Mouse (Mus musculus) left cerebral cortex, adult 9 months (tissue): ENCODE data around the gene Sema5b.

Experiments used
- DNase-seq, 2 experiments: peaks; one replicate each; pipeline ENCODE4 v3.0.0; 2022; ENCODE audit warnings: low spot score in 2 of 2

Sema5b gene

DNA sequence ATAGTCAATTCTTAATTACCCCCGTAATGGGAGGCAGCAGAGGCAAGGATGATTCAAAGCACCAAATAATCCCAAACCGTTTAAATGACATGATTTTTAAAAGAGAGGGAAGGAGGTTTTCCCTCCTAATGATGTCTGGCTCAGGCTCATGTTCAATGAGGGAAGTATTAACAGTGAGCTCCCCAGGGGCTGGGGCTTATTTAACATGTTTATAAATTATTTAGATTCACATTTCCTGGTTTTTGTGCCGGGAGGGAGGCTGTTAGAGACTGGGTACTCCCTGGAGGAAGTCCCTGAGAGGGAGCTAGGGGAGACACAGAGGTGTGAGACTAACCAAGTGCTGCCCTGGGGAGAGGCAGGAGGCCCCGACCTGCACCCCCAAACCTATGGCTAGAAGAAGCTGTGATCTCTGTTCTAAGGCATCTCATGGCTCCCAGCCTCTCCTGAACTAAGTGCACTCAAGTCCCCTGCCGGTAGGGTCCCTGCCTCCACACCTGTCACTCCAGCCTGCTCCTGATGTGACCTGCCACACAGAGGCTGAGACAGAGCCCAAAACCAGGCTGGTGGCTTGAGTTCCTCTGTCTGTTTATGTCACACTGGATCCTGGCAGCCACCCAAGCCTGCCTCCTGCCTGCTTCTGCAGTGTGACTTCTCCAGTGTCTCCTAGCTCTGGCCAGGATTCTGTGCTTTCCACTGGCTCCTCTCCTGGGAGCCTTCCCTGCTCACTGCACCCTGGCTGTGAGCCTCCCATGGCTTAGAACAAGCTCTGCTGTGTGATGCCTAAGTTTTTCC is 51.5 kb downstream of the Sema5b start:
- DNase-seq: no peak

DNA sequence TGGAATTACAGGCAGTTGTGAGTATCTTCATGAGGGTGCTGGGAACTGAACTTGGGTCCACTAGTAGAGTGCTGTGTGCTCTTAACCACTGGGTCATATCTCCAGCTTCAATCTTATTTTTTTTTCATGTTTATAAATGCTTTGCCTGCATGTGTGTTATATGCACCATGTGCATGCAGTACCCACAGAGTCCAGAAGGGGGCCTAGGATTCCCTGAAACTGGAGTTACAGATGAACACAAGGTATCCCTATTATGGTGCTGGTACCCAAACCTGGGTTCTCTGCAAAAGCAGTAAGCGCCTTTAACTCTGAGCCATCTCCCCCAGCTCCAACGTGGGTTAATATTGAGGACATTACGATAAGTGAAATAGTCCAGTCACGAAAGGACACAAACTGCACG is 52.5 kb downstream of the Sema5b start:
- DNase-seq: no peak

DNA sequence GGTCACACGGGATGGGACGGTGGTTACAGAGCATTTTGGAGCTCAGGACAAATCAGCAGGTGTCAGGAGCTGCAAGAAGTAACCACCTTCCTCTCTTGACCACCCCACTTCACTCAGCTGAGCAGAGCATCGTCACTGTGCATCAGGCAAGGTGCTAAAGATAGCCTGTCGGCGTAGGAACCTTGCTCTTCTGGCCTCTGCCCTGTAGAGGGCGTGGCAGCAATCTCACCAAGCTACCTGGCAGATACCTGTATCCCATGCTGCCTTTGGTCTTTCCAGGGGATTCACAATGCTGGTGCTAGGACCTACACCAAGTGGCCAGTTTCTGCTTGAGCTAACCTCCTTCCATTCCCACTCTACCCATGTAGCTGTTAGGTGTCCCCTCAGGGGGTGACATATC is 55.3 kb downstream of the Sema5b start:
- no peak for DNase-seq

DNA sequence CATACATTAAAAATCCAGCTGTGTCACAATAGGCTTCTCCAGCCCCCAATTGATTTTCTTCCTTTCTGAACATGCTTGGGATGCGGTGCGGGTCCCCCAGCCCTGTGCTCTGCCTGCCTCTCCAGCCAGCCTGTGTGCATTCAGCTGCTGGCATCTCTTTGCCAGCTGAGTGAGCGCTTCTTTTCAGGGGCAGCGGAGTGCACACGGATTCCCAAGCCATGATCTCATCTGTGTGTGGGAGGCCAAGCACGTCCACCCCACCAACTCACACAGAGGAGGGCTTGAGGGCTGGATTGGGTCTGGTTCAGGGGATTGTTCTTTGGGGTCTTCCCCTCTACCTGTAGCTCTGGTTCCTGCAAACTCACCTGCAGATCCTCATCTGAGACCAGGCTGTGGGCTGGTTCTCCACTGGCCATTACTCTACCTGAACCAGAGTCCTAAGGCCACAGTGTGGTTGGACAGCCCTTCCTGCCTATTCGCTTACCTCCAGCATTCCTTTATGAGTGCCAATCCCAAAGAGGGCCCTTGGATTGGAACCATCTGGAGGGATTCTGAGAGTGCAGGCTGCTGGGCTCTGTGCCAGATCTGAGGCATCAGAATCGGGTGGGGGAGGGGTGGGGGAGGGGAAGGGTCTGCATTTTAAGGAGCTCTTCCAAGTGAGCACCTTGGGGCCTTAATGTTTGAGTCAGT is 55.9 kb downstream of the Sema5b start:
- DNase-seq: no peak

DNA sequence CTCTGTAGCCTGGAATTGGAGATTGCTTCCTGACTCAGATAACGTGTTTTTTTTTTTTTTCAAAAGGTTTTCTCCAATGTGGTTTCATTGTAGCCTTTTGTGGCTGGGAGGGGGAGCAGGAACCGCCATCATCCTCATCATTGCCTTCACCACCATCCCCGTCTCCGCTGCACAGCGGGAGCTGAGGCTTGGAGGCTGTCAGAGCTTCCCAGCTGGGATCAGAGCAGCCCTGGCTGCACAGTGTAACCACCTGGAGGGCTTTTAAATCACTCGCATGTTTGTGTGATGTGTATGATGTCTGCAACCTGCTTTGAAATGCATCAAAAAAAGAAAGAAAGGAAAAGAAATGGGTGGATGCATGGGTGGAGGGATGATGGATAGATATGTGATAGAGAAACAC is 57.0 kb downstream of the Sema5b start:
- DNase-seq: no peak

DNA sequence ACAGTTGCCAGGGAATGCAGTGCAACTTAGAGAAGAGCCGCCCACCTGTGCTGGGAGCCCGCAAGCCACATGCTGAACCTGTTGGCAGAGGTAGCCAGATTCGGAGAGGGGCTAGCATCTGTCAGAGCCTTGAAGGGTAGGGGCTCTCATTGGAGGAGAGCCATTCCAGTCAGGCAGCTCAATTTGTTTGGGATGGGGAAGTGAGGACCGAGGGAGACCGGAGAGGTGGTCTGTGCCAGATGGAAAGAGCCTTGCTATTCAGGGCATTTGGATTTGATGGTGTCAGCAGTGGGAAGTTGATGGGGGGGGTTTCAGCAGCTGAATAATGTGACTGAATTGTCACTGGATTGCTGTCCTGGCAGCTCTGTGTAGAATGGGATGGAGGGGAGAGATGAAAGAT is 57.9 kb downstream of the Sema5b start:
- DNase-seq: no peak

DNA sequence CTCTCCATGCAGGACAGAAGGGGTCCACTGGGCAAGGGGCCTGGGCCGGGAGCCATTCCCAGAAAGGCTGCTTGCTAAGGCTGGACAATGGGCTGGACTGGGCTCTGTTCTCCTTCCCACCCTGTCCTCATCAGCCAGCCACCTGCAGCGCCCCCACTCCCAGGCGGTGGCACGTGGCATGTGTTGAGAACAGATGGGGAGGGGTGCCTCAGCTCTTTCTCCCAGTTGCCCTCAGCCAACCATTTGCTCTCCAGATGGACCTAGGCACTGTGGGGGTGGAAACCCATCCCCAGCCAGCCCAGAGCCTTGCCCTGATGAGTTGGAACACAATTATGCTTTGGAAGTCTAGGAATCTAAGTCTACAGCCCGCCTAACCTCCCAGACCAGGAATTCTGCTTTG is 59.3 kb downstream of the Sema5b start:
- no peak for DNase-seq

DNA sequence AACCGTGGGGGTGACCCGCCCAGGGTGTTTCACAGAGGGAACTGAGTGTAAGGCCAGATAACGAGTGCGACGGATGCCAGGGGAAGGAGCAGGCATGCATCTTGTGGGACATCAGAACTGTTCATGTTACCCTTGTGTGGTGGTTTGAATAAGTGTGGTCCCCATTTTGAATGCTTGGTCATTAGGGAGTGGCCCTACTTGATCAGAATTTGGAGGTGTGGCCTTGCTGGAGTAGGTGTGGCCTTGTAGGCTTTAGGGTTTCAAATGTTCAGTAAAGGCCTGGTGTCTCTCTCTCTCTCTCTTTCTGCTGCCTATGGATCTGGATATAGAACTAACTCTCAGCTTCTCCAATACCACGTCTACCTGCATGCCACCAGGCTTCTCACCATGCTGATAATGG is 60.5 kb downstream of the Sema5b start:
- DNase-seq: no peak

DNA sequence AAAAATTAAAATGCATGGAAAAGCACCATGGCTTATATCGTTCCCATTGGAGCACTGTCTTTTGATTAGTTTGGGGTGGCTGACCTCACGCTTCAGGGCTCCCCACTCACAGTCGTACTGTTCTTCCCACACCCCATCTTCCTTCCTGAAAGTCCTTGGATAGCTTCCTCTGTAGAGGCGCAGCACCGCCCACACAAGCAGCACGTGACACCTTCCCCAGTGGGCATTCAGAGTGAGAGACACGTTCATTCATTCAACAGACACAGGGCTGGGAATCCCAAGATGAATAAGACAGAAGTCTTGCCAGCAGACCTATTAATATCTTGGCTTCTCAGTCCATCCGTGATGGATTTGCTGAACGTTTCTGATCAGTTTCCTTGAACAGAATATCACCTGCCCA is 61.6 kb downstream of the Sema5b start:
- peak; percentile 50 to 75 for DNase-seq

DNA sequence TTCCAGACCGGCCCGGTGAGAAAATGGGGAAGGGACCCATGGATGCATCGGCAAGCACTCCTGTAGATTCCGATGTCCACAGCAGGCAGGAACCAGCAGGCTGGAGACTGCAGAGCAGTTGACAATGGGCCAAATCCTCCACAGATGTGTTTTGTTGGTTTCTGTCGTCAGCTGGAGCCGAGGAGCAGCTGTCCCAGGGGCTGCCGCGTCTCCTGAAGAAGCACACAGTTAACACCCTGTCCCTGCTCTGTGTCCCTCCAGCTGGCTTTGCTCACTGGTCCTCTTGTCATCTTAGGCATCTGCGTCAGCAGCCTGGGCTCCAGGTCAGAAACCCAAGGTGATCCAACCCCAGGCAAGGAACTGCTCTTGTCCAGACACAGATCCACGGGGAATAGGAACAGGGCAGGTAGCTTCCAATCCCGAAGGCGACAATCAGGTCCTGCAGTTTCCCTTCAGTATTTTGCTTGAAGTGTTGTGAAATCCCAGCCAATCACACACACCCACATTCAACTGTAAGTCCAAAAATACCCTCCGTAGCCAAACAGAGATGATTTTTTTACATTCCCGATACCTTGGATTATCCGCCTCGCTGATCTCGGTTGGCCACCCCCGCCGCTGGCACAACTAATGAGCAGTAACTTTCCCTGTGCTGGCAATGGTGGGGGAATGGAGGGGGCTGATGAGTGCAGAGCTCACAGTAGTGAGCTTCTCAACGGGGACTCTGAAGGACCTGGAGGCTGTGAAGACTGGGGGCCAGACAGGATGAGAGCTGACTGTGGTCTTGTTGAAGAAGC is 63.0 kb downstream of the Sema5b start:
- DNase-seq: peak in 1 of 2 experiments; percentile 53

DNA sequence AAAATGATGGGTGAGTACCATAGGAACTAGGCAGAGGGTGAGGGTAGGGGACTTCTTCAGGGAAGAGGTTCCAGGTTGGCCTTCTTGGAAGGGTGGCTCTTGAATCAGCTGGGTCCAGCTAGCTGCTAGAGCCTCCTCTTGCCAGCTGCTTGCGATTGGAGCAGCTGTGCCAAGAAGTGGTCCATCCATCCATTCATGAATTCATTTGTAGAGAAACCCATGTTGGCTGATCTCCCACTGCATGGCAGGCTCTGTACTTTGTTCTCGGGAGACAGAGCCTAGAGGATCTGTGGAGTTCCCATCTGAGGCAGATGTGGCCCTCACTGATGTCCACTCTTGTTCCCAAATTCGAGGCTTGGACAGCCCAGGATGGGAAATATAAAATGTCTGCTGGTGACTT is 66.3 kb downstream of the Sema5b start:
- no peak for DNase-seq

DNA sequence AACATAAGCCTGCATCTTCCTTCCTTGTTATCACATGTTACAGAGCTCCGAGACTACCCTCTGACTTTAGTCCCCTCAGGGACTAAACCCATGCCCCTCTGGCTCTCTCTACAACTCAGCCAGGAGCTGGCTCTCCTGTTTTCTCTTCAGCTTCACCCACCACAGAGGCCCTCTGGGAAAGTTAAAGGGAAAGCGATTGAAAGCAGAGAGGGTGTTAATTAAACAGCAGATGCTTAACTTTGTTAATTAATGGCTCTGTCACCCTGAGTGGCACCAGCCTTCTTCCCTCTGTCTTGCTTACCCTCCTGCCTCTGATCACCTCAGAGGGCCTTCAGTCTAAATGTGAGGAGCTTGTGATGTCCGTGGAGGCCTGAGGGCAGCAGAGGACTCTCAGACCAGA is 67.3 kb downstream of the Sema5b start:
- DNase-seq: no peak

DNA sequence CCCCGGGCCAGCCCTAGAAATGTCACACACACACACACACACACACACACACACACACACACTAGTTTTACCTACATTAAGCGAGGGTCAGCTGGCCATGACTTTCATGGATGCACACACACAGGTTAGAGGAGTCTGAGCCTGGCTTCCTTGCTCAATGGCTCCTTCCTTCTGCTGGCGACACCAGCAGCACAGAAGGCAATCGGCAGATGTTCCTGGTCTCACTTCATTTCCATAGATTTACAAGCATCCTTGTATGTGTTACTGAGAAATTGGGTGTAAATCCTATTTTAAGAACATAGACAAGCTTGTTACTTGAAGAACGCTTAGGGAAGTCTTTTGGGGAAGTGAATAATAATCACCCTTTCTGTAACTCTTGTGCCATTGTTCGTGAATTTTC is 68.6 kb downstream of the Sema5b start:
- DNase-seq: peak in 1 of 2 experiments; percentile 40

DNA sequence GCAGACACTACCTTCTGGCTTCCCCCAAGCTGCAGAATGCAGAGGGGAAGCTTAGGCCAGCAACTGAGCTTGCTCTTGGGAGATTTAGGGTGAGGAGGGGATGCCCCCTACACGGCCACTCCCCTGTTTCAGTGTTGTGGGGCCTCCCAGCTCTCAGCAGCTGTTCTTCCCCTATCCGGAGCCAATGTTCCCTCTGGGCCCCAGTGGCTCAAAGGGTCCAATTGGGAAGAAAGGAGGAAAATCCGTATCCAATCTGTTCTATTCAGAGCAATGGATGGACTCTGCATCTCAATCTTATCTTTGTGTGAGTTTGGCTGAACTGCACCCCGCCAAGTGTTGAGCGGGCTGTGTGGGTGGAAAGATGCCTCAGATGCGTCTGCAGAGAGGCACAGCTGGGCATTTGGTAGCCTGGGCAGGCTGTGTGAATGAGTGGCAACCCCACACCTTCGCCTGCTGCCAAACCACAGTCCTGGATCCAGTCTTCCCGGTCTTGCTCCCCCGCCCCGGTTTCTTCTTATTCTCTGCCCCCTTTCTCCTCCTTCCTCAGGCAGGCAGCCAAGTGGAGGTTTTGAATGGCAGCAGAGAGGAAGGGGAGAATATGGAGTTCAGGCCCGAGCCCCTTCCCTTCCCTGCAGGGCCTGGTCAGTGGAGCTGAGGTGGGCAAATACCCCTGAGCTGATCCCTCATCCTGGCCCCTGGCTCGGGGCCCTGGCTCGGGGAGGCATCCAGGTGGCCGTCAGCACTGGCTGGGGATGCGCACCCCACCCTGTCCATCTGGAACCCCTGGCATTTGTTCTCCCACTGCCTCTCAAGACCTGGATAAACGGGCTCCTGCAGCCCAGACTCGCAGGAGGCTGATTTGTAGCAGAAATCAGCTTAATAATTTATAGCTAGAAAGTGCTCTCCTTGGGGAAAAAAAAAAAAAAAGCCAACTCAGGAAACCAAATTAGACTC is 73.2 kb downstream of the Sema5b start:
- peak in 1 of 2 experiments; percentile 34 for DNase-seq

DNA sequence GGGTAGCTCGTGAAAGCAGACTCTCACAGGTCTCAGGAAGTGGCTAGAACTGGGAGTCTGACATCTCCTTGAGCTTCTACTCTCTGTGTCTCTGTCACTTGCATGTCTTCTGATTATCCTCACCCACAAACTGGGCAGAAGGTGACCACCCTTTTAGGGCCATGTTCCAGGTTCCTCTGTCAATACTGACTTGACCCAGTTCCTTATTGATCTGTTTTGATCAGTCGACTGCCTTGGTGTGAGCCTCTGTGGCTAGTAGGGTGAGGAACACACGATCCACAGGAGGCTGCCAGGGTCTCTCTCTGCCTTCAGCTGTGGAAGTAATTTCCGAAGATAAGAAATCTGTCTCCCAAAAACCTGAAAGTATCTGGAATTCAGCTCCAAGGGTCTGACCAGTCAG is 76.8 kb downstream of the Sema5b start:
- no peak for DNase-seq

DNA sequence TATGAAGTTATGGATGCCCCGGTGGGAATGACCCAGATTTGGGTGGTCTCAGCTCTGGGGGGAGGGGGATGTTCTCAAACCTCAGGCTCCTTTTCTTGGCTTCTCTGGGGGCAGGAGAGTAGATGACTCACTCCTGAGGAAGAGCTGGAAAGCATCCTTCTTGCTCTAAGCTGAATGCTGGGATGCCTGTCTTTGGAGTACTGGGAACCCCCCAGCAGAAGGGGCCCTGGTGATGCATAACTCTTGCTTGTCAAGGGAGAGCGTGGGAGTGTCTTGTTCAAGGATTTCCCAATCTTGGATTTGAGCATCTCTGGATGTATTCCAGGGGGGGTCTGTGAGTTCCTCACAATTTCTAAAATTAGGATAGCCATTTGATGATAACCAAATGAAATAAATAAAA is 82.1 kb downstream of the Sema5b start:
- no peak for DNase-seq

DNA sequence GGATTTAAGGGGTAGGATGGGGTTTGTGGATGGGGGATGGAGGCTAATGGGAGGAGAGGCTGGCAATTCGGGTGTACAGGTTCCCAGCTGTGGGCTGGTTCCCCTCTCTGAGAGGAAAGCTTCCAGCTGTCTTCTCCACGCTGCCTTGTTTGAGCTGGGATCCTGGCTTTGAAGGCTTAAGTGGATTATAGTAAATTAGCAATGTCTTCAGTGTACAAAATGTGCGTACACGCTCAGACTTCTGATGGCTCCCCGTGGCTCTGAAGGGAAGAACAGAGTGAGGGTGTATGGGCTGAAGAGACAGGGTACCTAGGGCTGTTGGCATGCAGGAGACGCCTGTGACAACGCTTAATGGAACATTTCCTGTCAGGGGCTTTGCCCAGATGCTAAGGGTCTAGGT is 83.0 kb downstream of the Sema5b start:
- DNase-seq: no peak

DNA sequence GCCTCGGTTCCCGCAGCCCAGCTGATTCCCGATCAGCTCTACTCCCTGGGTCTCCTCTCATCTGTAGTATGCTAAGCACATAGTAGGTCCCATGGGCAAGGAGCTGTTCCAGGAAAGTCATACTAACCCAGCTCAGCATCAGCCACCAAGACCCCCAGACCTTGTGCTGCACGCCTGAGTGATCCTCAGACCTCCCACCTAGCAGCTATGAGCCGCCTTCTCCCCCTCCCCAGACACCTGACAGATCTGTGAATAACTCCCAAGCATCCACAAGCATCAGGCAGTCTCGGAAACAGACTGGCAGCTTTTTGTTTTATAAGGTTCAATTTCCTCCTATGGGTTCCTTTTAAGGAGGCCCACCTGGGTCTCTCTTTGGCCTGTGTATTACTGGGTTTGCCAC is 83.9 kb downstream of the Sema5b start:
- no peak for DNase-seq

DNA sequence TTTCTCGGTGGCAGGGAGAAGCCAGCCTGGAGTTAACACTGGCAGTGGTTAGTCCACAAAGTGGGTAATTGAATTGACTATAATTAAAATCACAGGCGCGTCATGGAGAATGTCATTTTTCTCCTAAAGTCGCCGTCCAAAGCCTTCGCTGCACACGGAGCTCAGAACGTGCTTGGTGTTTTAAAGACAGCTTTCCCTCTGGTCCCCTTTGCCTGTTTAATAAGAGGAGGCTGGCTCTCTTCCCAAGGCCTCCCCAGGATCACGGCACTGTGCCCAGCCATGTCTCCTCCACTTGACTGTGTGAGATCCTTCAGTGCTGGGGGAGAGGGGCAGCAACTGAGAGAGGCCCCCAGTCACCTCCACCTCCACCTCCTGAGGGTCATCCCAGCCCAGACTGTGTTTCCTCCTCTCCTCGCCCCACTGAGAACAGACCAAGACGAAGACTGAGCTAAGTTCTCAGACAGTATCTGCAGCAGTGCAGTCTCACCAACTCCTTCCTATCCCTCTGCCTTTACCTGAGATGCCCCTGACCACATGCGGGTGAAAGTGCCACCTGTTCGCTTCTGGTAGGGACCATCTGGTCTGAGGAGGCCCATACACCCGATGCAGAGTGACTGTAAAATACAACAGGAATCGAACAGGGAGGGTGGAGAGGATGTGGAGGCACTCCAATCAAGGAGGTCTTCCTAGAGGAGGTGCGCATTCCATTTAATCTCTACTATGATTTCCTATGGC is 84.5 kb downstream of the Sema5b start:
- DNase-seq: no peak

DNA sequence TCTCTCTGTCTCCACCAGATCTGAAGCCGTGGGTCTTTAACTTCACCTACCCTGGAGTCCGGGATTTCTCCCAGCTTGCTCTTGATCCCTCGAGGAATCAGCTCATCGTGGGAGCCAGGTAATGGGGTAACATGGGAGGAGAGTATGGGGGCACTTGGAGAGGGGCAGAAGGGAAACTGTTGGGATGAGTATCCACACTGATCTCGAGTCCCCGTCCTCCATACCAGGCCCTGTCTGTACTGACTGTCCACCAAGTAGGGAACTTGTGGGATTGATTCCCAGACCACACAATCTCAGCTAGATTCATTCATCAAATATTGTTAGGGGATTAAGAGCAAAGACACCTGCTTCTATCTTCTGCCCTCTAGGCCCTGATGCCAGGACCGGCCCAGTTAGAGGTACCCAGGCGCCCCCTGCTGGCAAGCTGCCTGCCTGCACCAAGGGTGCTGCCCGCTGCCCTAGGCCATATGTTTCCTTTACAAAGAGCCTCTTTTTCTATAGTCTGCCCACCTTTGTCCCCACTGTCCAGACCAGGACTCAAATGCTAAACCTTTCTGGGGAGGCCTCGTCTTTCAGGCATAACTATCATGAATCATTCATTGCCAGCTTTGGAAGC is 87.2 kb downstream of the Sema5b start:
- DNase-seq: peak in 1 of 2 experiments; percentile 76
